Mouse (Mus musculus): ENCODE data around the gene Mrpl33. TPM values are rescaled to one million over a fixed set of nuclear protein-coding genes. Genes with fewer than 3 reads are reported as not detected.

Mrpl33 gene
- polyA plus RNA-seq, 1 experiment from 2014 or later: 242 TPM

GRCm38 (mm10) chr5:31599161-31599560 lies 2.4 kb downstream of the Mrpl33 start:
- WGBS: 85% methylated on average over 2 of the region's 2 CpGs
- Histone ChIP-seq H3K27ac (no peak overlapping the region), H3K27me3 (ENCODE audit: poor library complexity, severe bottlenecking) (peaks cover 24% of the 10 kb centered on the region), H3K4me3 (no peak overlapping the region), H3K9me3 (no peaks in the 10 kb centered on the region), H3K4me1 (peaks cover 16% of the 10 kb centered on the region), H3K36me3 (replicated peaks) (no peaks in the 10 kb centered on the region)
- DNase-seq (ENCODE audit: extremely low spot score, low spot score): no peak

GRCm38 (mm10) chr5:31601162-31601722 lies 4.5 kb downstream of the Mrpl33 start:
- Histone ChIP-seq H3K36me3 (replicated peaks) (no peaks in the 10 kb centered on the region), H3K4me3 (no peak overlapping the region), H3K27me3 (ENCODE audit: poor library complexity, severe bottlenecking) (peaks cover 18% of the 10 kb centered on the region), H3K4me1 (peaks cover 10% of the 10 kb centered on the region), H3K27ac (no peak overlapping the region), H3K9me3 (no peaks in the 10 kb centered on the region)
- 87% methylated on average over 7 of the region's 7 CpGs for WGBS
- no peak for DNase-seq (ENCODE audit: extremely low spot score, low spot score)

GRCm38 (mm10) chr5:31602377-31602776 lies 5.6 kb downstream of the Mrpl33 start:
- no peak overlapping the region for H3K4me3 ChIP-seq
- H3K27me3 ChIP-seq (ENCODE audit: poor library complexity, severe bottlenecking): peaks cover 10% of the 10 kb centered on the region
- no peaks in the 10 kb centered on the region for H3K4me1 ChIP-seq
- no peak for DNase-seq (ENCODE audit: extremely low spot score, low spot score)
- H3K27ac ChIP-seq: no peak overlapping the region
- WGBS: 93% methylated on average over 1 of the region's 1 CpGs
- no peaks in the 10 kb centered on the region for H3K9me3 ChIP-seq
- no peaks in the 10 kb centered on the region for H3K36me3 ChIP-seq (replicated peaks)

- Histone ChIP-seq H3K36me3 (replicated peaks) (no peaks in the 10 kb centered on the region), H3K9me3 (no peaks in the 10 kb centered on the region), H3K27me3 (ENCODE audit: poor library complexity, severe bottlenecking) (no peaks in the 10 kb centered on the region; the same call in 1 of the 2 replicates), H3K4me3 (no peak overlapping the region), H3K27ac (no peak overlapping the region), H3K4me1 (no peaks in the 10 kb centered on the region)
- DNase-seq (ENCODE audit: extremely low spot score, low spot score): no peak
- 90% methylated on average over 6 of the region's 6 CpGs for WGBS
These were observed 7.0 kb downstream of the Mrpl33 start for GRCm38 (mm10) chr5:31603766-31604165.

GRCm38 (mm10) chr5:31606151-31606550 lies 9.4 kb downstream of the Mrpl33 start:
- H3K36me3 ChIP-seq (replicated peaks): no peaks in the 10 kb centered on the region

GRCm38 (mm10) chr5:31610376-31611086 lies 13.8 kb downstream of the Mrpl33 start:
- H3K4me3 ChIP-seq: no peak overlapping the region
- no peak for DNase-seq (ENCODE audit: extremely low spot score, low spot score)
- H3K4me1 ChIP-seq: peaks cover 12% of the 10 kb centered on the region
- peaks cover 2% of the 10 kb centered on the region; the same call in 1 of the 2 replicates for H3K36me3 ChIP-seq (replicated peaks)
- no peaks in the 10 kb centered on the region for H3K27me3 ChIP-seq (ENCODE audit: poor library complexity, severe bottlenecking)
- 84% methylated on average over 13 of the region's 13 CpGs for WGBS
- H3K9me3 ChIP-seq: no peaks in the 10 kb centered on the region
- no peak overlapping the region for H3K27ac ChIP-seq

More at GRCm38 (mm10) chr5:31606151-31606550, 9.4 kb downstream of the Mrpl33 start:
- H3K27ac ChIP-seq: no peak overlapping the region
- 64% methylated on average over 3 of the region's 3 CpGs for WGBS
- H3K9me3 ChIP-seq: no peaks in the 10 kb centered on the region
- H3K4me3 ChIP-seq: no peak overlapping the region
- DNase-seq (ENCODE audit: extremely low spot score, low spot score): no peak
- no peaks in the 10 kb centered on the region for H3K4me1 ChIP-seq
- H3K27me3 ChIP-seq (ENCODE audit: poor library complexity, severe bottlenecking): no peaks in the 10 kb centered on the region

- no peak overlapping the region for H3K27ac ChIP-seq
- H3K9me3 ChIP-seq: no peaks in the 10 kb centered on the region
- H3K4me1 ChIP-seq: peaks cover 12% of the 10 kb centered on the region
- 93% methylated on average over 1 of the region's 1 CpGs for WGBS
- peaks cover 8% of the 10 kb centered on the region for H3K36me3 ChIP-seq (replicated peaks)
- no peaks in the 10 kb centered on the region for H3K27me3 ChIP-seq (ENCODE audit: poor library complexity, severe bottlenecking)
- H3K4me3 ChIP-seq: no peak overlapping the region
- DNase-seq (ENCODE audit: extremely low spot score, low spot score): no peak
These were observed 14.5 kb downstream of the Mrpl33 start for GRCm38 (mm10) chr5:31611186-31611585.

- H3K27ac ChIP-seq: peak overlapping the region; percentile 94
These were observed 17.1 kb downstream of the Mrpl33 start for GRCm38 (mm10) chr5:31613852-31614286.

GRCm38 (mm10) chr5:31614339-31615025 lies 17.7 kb downstream of the Mrpl33 start:
- peak overlapping the region; percentile 94 for H3K27ac ChIP-seq
- H3K4me3 ChIP-seq: peak overlapping the region; percentile 80
- no peaks in the 10 kb centered on the region for H3K9me3 ChIP-seq
- no peak for DNase-seq (ENCODE audit: extremely low spot score, low spot score)
- H3K27me3 ChIP-seq (ENCODE audit: poor library complexity, severe bottlenecking): no peaks in the 10 kb centered on the region
- peaks cover 12% of the 10 kb centered on the region for H3K4me1 ChIP-seq
- peaks cover 41% of the 10 kb centered on the region for H3K36me3 ChIP-seq (replicated peaks)
- 57% methylated on average over 6 of the region's 6 CpGs for WGBS

More at GRCm38 (mm10) chr5:31613852-31614286, 17.1 kb downstream of the Mrpl33 start:
- Histone ChIP-seq H3K27me3 (ENCODE audit: poor library complexity, severe bottlenecking) (no peaks in the 10 kb centered on the region), H3K4me3 (peak overlapping the region; percentile 80), H3K4me1 (peaks cover 12% of the 10 kb centered on the region), H3K36me3 (replicated peaks) (peaks cover 35% of the 10 kb centered on the region), H3K9me3 (no peaks in the 10 kb centered on the region)
- peak; percentile 90 for DNase-seq (ENCODE audit: extremely low spot score, low spot score)
- WGBS: under 1% methylated on average over 34 of the region's 37 CpGs

- Histone ChIP-seq H3K4me1 (peaks cover under 1% of the 10 kb centered on the region), H3K27me3 (ENCODE audit: poor library complexity, severe bottlenecking) (no peaks in the 10 kb centered on the region), H3K36me3 (replicated peaks) (peaks cover 75% of the 10 kb centered on the region), H3K27ac (no peak overlapping the region), H3K9me3 (no peaks in the 10 kb centered on the region), H3K4me3 (no peak overlapping the region)
- no peak for DNase-seq (ENCODE audit: extremely low spot score, low spot score)
- WGBS: 93% methylated on average over 3 of the region's 3 CpGs
These were observed 23.6 kb downstream of the Mrpl33 start for GRCm38 (mm10) chr5:31620326-31620725.

- whole genome bisulfite sequencing: 64% methylated on average over 3 of the region's 3 CpGs
These were observed 30.4 kb downstream of the Mrpl33 start for GRCm38 (mm10) chr5:31627117-31627516.

GRCm38 (mm10) chr5:31627562-31628526 lies 31.1 kb downstream of the Mrpl33 start:
- H3K4me3 ChIP-seq: no peak overlapping the region
- H3K27ac ChIP-seq: peak overlapping the region; percentile 35; the same call in 1 of the 2 replicates
- peaks cover 20% of the 10 kb centered on the region for H3K36me3 ChIP-seq (replicated peaks)
- no peaks in the 10 kb centered on the region for H3K9me3 ChIP-seq
- WGBS: 84% methylated on average over 9 of the region's 9 CpGs
- H3K27me3 ChIP-seq (ENCODE audit: poor library complexity, severe bottlenecking): no peaks in the 10 kb centered on the region
- H3K4me1 ChIP-seq: peaks cover 33% of the 10 kb centered on the region
- DNase-seq (ENCODE audit: extremely low spot score, low spot score): no peak

More at GRCm38 (mm10) chr5:31627117-31627516, 30.4 kb downstream of the Mrpl33 start:
- Histone ChIP-seq H3K9me3 (no peaks in the 10 kb centered on the region), H3K27ac (no peak overlapping the region), H3K36me3 (replicated peaks) (peaks cover 25% of the 10 kb centered on the region), H3K4me3 (no peak overlapping the region), H3K27me3 (ENCODE audit: poor library complexity, severe bottlenecking) (no peaks in the 10 kb centered on the region), H3K4me1 (peaks cover 33% of the 10 kb centered on the region)
- DNase-seq (ENCODE audit: extremely low spot score, low spot score): no peak
